Mouse (Mus musculus): ENCODE results near the gene Trap1a. TPM values are rescaled to one million over a fixed set of nuclear protein-coding genes. Genes with fewer than 3 reads are reported as not detected.

Trap1a gene
- polyA plus RNA-seq, 2 experiments = 0.13 TPM; not detected in 1

GRCm38 (mm10) chrX:139334504-139335418 is 1.3 kb downstream of the Trap1a start:
- no peaks in the 10 kb centered on the region for H3K36me3 ChIP-seq (replicated peaks; ENCODE audit: control insufficient read depth, insufficient read depth, low read depth)
- H3K4me1 ChIP-seq (replicated peaks; ENCODE audit: control insufficient read depth in 2 of 2, insufficient read depth in 2 of 2, low read length in 1 of 2) = no peaks in the 10 kb centered on the region
- 54% methylated on average over 14 of the region's 14 CpGs for WGBS (ENCODE audit: insufficient replicate concordance)
- no peaks in the 10 kb centered on the region for H3K9me3 ChIP-seq (ENCODE audit: control insufficient read depth, low read length)
- no peaks in the 10 kb centered on the region for H3K27me3 ChIP-seq (ENCODE audit: control insufficient read depth, insufficient read depth, low read length)
- no peak overlapping the region for H3K4me3 ChIP-seq (ENCODE audit: insufficient read depth in 1 of 2, low read depth in 2 of 2, low read length in 2 of 2)
- no peak for ATAC-seq (ENCODE audit: insufficient read depth)
- no peak for DNase-seq (ENCODE audit: low read depth in 3 of 3, low spot score in 3 of 3)
- no peak for TF ChIP-seq EP300 (IDR thresholded peaks at IDR 0.05; ENCODE audit: low read depth)
- no peak for TF ChIP-seq CTCF (IDR thresholded peaks at IDR 0.05; ENCODE audit: low read depth)
- H3K27ac ChIP-seq = no peak overlapping the region
- no peak overlapping the region for H3K9ac ChIP-seq (replicated peaks)
- H3K4me2 ChIP-seq (ENCODE audit: low read depth) = no peak overlapping the region

GRCm38 (mm10) chrX:139335419-139336074 is 2.1 kb downstream of the Trap1a start:
- no peak overlapping the region for H3K27ac ChIP-seq
- TF ChIP-seq CTCF (IDR thresholded peaks at IDR 0.05; ENCODE audit: low read depth) (no peak), EP300 (IDR thresholded peaks at IDR 0.05; ENCODE audit: low read depth) (no peak)
- no peak overlapping the region for H3K4me2 ChIP-seq (ENCODE audit: low read depth)
- H3K9ac ChIP-seq (replicated peaks) = no peak overlapping the region
- ATAC-seq (ENCODE audit: insufficient read depth) = no peak
- no peak overlapping the region for H3K4me3 ChIP-seq (ENCODE audit: insufficient read depth in 1 of 2, low read depth in 2 of 2, low read length in 2 of 2)
- no peaks in the 10 kb centered on the region for H3K27me3 ChIP-seq (ENCODE audit: control insufficient read depth, insufficient read depth, low read length)
- H3K36me3 ChIP-seq (replicated peaks; ENCODE audit: control insufficient read depth, insufficient read depth, low read depth) = no peaks in the 10 kb centered on the region
- WGBS (ENCODE audit: insufficient replicate concordance) = 25% methylated on average over 3 of the region's 3 CpGs
- no peaks in the 10 kb centered on the region for H3K4me1 ChIP-seq (replicated peaks; ENCODE audit: control insufficient read depth in 2 of 2, insufficient read depth in 2 of 2, low read length in 1 of 2)
- H3K9me3 ChIP-seq (ENCODE audit: control insufficient read depth, low read length) = no peaks in the 10 kb centered on the region
- DNase-seq (ENCODE audit: low read depth in 3 of 3, low spot score in 3 of 3) = no peak

GRCm38 (mm10) chrX:139339553-139339952 is 6.1 kb downstream of the Trap1a start:
- H3K4me2 ChIP-seq (ENCODE audit: low read depth) = no peak overlapping the region

GRCm38 (mm10) chrX:139341185-139341584 is 7.7 kb downstream of the Trap1a start:
- WGBS (ENCODE audit: insufficient replicate concordance) = 38% methylated on average over 2 of the region's 2 CpGs
- no peak overlapping the region for H3K27ac ChIP-seq
- no peak for ATAC-seq (ENCODE audit: insufficient read depth)
- no peak for TF ChIP-seq CTCF (IDR thresholded peaks at IDR 0.05; ENCODE audit: low read depth)
- no peak for TF ChIP-seq EP300 (IDR thresholded peaks at IDR 0.05; ENCODE audit: low read depth)
- no peak overlapping the region for H3K9ac ChIP-seq (replicated peaks)
- H3K4me2 ChIP-seq (ENCODE audit: low read depth) = no peak overlapping the region
- no peaks in the 10 kb centered on the region for H3K4me1 ChIP-seq (replicated peaks; ENCODE audit: control insufficient read depth in 2 of 2, insufficient read depth in 2 of 2, low read length in 1 of 2)
- DNase-seq (ENCODE audit: low read depth in 3 of 3, low spot score in 3 of 3) = no peak
- H3K9me3 ChIP-seq (ENCODE audit: control insufficient read depth, low read length) = no peaks in the 10 kb centered on the region
- H3K27me3 ChIP-seq (ENCODE audit: control insufficient read depth, insufficient read depth, low read length) = no peaks in the 10 kb centered on the region; the same call in 1 of the 2 replicates
- no peaks in the 10 kb centered on the region for H3K36me3 ChIP-seq (replicated peaks; ENCODE audit: control insufficient read depth, insufficient read depth, low read depth)
- no peak overlapping the region for H3K4me3 ChIP-seq (ENCODE audit: insufficient read depth in 1 of 2, low read depth in 2 of 2, low read length in 2 of 2)

More at GRCm38 (mm10) chrX:139339553-139339952, 6.1 kb downstream of the Trap1a start:
- no peak overlapping the region for H3K4me3 ChIP-seq (ENCODE audit: insufficient read depth in 1 of 2, low read depth in 2 of 2, low read length in 2 of 2)
- no peaks in the 10 kb centered on the region; the same call in 1 of the 2 replicates for H3K27me3 ChIP-seq (ENCODE audit: control insufficient read depth, insufficient read depth, low read length)
- no peaks in the 10 kb centered on the region for H3K36me3 ChIP-seq (replicated peaks; ENCODE audit: control insufficient read depth, insufficient read depth, low read depth)
- H3K4me1 ChIP-seq (replicated peaks; ENCODE audit: control insufficient read depth in 2 of 2, insufficient read depth in 2 of 2, low read length in 1 of 2) = no peaks in the 10 kb centered on the region
- ATAC-seq (ENCODE audit: insufficient read depth) (no peak), DNase-seq (ENCODE audit: low read depth in 3 of 3, low spot score in 3 of 3) (no peak)
- no peaks in the 10 kb centered on the region for H3K9me3 ChIP-seq (ENCODE audit: control insufficient read depth, low read length)
- TF ChIP-seq CTCF (IDR thresholded peaks at IDR 0.05; ENCODE audit: low read depth) = no peak
- TF ChIP-seq EP300 (IDR thresholded peaks at IDR 0.05; ENCODE audit: low read depth) = no peak
- H3K27ac ChIP-seq = no peak overlapping the region
- WGBS (ENCODE audit: insufficient replicate concordance) = 69% methylated on average over 4 of the region's 4 CpGs
- no peak overlapping the region for H3K9ac ChIP-seq (replicated peaks)

- H3K27me3 ChIP-seq (ENCODE audit: control insufficient read depth, insufficient read depth, low read length) = no peaks in the 10 kb centered on the region
- H3K9me3 ChIP-seq (ENCODE audit: control insufficient read depth, low read length) = no peaks in the 10 kb centered on the region
- no peak overlapping the region for H3K27ac ChIP-seq
- no peaks in the 10 kb centered on the region for H3K4me1 ChIP-seq (replicated peaks; ENCODE audit: control insufficient read depth in 2 of 2, insufficient read depth in 2 of 2, low read length in 1 of 2)
- 70% methylated on average over 5 of the region's 5 CpGs for WGBS (ENCODE audit: insufficient replicate concordance)
- no peak for DNase-seq (ENCODE audit: low read depth in 3 of 3, low spot score in 3 of 3)
- no peak overlapping the region for H3K4me3 ChIP-seq (ENCODE audit: insufficient read depth in 1 of 2, low read depth in 2 of 2, low read length in 2 of 2)
- no peak overlapping the region for H3K9ac ChIP-seq (replicated peaks)
- H3K4me2 ChIP-seq (ENCODE audit: low read depth) = no peak overlapping the region
- no peak for ATAC-seq (ENCODE audit: insufficient read depth)
- no peaks in the 10 kb centered on the region for H3K36me3 ChIP-seq (replicated peaks; ENCODE audit: control insufficient read depth, insufficient read depth, low read depth)
- TF ChIP-seq CTCF (IDR thresholded peaks at IDR 0.05; ENCODE audit: low read depth) (no peak), EP300 (IDR thresholded peaks at IDR 0.05; ENCODE audit: low read depth) (no peak)
These were observed 18.8 kb downstream of the Trap1a start for GRCm38 (mm10) chrX:139352192-139352772.
